Mouse (Mus musculus): ENCODE measurements around the gene Krt80. TPM values are rescaled to one million over a fixed set of nuclear protein-coding genes. Genes with fewer than 3 reads are reported as not detected.
A peak's percentile ranks its signal among the peaks of the same experiment; 100 is the strongest.

Krt80 gene
- polyA plus RNA-seq, 1 experiment, result 10.1 TPM

GRCm38 (mm10) chr15:101317814-101318500, 52.0 kb downstream of the Krt80 start:
- no peaks in the 10 kb centered on the region for H3K79me3 ChIP-seq (ENCODE audit: low read depth)
- H3K36me3 ChIP-seq (ENCODE audit: control insufficient read depth, insufficient read depth), result no peaks in the 10 kb centered on the region
- H3K4me3 ChIP-seq (ENCODE audit: insufficient read depth, poor library complexity, severe bottlenecking), result no peak overlapping the region
- H3K79me2 ChIP-seq (ENCODE audit: control insufficient read depth, insufficient read depth), result no peaks in the 10 kb centered on the region
- H3K27me3 ChIP-seq (ENCODE audit: control insufficient read depth, insufficient read depth, insufficient read length), result no peaks in the 10 kb centered on the region
- H3ac ChIP-seq (ENCODE audit: control insufficient read depth, insufficient read length, low read depth), result no peak overlapping the region
- no peak for TF ChIP-seq USF1 (IDR thresholded peaks at IDR 0.05; ENCODE audit: low read depth)
- no peak for TF ChIP-seq CEBPB (IDR thresholded peaks at IDR 0.05; ENCODE audit: low read depth)
- TF ChIP-seq FOSL1 (IDR thresholded peaks at IDR 0.05; ENCODE audit: insufficient read depth, low read length, poor library complexity, severe bottlenecking), result no peak
- TF ChIP-seq CTCF (IDR thresholded peaks at IDR 0.05; ENCODE audit: control insufficient read depth, insufficient read depth, insufficient read length), result no peak
- TF ChIP-seq MYOG (IDR thresholded peaks at IDR 0.05; ENCODE audit: control insufficient read depth, extremely low read depth, insufficient read length), result no peak
- no peak for TF ChIP-seq MAX (IDR thresholded peaks at IDR 0.05)
- no peak for TF ChIP-seq MYOD1 (IDR thresholded peaks at IDR 0.05; ENCODE audit: control insufficient read depth, insufficient read length, low read depth)

GRCm38 (mm10) chr15:101316913-101317813, 52.8 kb downstream of the Krt80 start:
- no peak overlapping the region for H3ac ChIP-seq (ENCODE audit: control insufficient read depth, insufficient read length, low read depth)
- no peak overlapping the region for H3K4me3 ChIP-seq (ENCODE audit: insufficient read depth, poor library complexity, severe bottlenecking)
- H3K36me3 ChIP-seq (ENCODE audit: control insufficient read depth, insufficient read depth), result no peaks in the 10 kb centered on the region
- H3K27me3 ChIP-seq (ENCODE audit: control insufficient read depth, insufficient read depth, insufficient read length), result no peaks in the 10 kb centered on the region
- no peaks in the 10 kb centered on the region for H3K79me2 ChIP-seq (ENCODE audit: control insufficient read depth, insufficient read depth)
- no peaks in the 10 kb centered on the region for H3K79me3 ChIP-seq (ENCODE audit: low read depth)
- no peak for TF ChIP-seq USF1 (IDR thresholded peaks at IDR 0.05; ENCODE audit: low read depth)
- TF ChIP-seq MAX (IDR thresholded peaks at IDR 0.05), result no peak
- no peak for TF ChIP-seq FOSL1 (IDR thresholded peaks at IDR 0.05; ENCODE audit: insufficient read depth, low read length, poor library complexity, severe bottlenecking)
- no peak for TF ChIP-seq CTCF (IDR thresholded peaks at IDR 0.05; ENCODE audit: control insufficient read depth, insufficient read depth, insufficient read length)
- no peak for TF ChIP-seq CEBPB (IDR thresholded peaks at IDR 0.05; ENCODE audit: low read depth)
- TF ChIP-seq MYOG (IDR thresholded peaks at IDR 0.05; ENCODE audit: control insufficient read depth, extremely low read depth, insufficient read length), result no peak
- no peak for TF ChIP-seq MYOD1 (IDR thresholded peaks at IDR 0.05; ENCODE audit: control insufficient read depth, insufficient read length, low read depth)

- H3K79me3 ChIP-seq (ENCODE audit: low read depth), result no peaks in the 10 kb centered on the region
- no peak for TF ChIP-seq USF1 (IDR thresholded peaks at IDR 0.05; ENCODE audit: low read depth)
- TF ChIP-seq FOSL1 (IDR thresholded peaks at IDR 0.05; ENCODE audit: insufficient read depth, low read length, poor library complexity, severe bottlenecking), result no peak
- no peak for TF ChIP-seq MYOD1 (IDR thresholded peaks at IDR 0.05; ENCODE audit: control insufficient read depth, insufficient read length, low read depth)
- TF ChIP-seq CTCF (IDR thresholded peaks at IDR 0.05; ENCODE audit: control insufficient read depth, insufficient read depth, insufficient read length), result no peak
- TF ChIP-seq MYOG (IDR thresholded peaks at IDR 0.05; ENCODE audit: control insufficient read depth, extremely low read depth, insufficient read length), result no peak
- no peak for TF ChIP-seq MAX (IDR thresholded peaks at IDR 0.05)
- TF ChIP-seq CEBPB (IDR thresholded peaks at IDR 0.05; ENCODE audit: low read depth), result no peak
- H3K27me3 ChIP-seq (ENCODE audit: control insufficient read depth, insufficient read depth, insufficient read length), result no peaks in the 10 kb centered on the region
- H3K4me3 ChIP-seq (ENCODE audit: insufficient read depth, poor library complexity, severe bottlenecking), result no peak overlapping the region
- H3K36me3 ChIP-seq (ENCODE audit: control insufficient read depth, insufficient read depth), result no peaks in the 10 kb centered on the region
- no peak overlapping the region for H3ac ChIP-seq (ENCODE audit: control insufficient read depth, insufficient read length, low read depth)
- no peaks in the 10 kb centered on the region for H3K79me2 ChIP-seq (ENCODE audit: control insufficient read depth, insufficient read depth)
Measured at GRCm38 (mm10) chr15:101316279-101316912, 53.6 kb downstream of the Krt80 start.

GRCm38 (mm10) chr15:101315832-101316231, 54.1 kb downstream of the Krt80 start:
- TF ChIP-seq CTCF (IDR thresholded peaks at IDR 0.05; ENCODE audit: control insufficient read depth, insufficient read depth, insufficient read length) (peak; percentile 98), USF1 (IDR thresholded peaks at IDR 0.05; ENCODE audit: low read depth) (no peak), MYOD1 (IDR thresholded peaks at IDR 0.05; ENCODE audit: control insufficient read depth, insufficient read length, low read depth) (no peak), MYOG (IDR thresholded peaks at IDR 0.05; ENCODE audit: control insufficient read depth, extremely low read depth, insufficient read length) (no peak), MAX (IDR thresholded peaks at IDR 0.05) (peak; percentile 29)

GRCm38 (mm10) chr15:101315378-101315777, 54.6 kb downstream of the Krt80 start:
- no peak overlapping the region for H3K4me3 ChIP-seq (ENCODE audit: insufficient read depth, poor library complexity, severe bottlenecking)
- no peaks in the 10 kb centered on the region for H3K79me2 ChIP-seq (ENCODE audit: control insufficient read depth, insufficient read depth)
- no peak overlapping the region for H3ac ChIP-seq (ENCODE audit: control insufficient read depth, insufficient read length, low read depth)
- no peaks in the 10 kb centered on the region for H3K36me3 ChIP-seq (ENCODE audit: control insufficient read depth, insufficient read depth)
- no peaks in the 10 kb centered on the region for H3K27me3 ChIP-seq (ENCODE audit: control insufficient read depth, insufficient read depth, insufficient read length)
- H3K79me3 ChIP-seq (ENCODE audit: low read depth), result no peaks in the 10 kb centered on the region
- TF ChIP-seq MYOD1 (IDR thresholded peaks at IDR 0.05; ENCODE audit: control insufficient read depth, insufficient read length, low read depth) (no peak), CTCF (IDR thresholded peaks at IDR 0.05; ENCODE audit: control insufficient read depth, insufficient read depth, insufficient read length) (no peak), FOSL1 (IDR thresholded peaks at IDR 0.05; ENCODE audit: insufficient read depth, low read length, poor library complexity, severe bottlenecking) (no peak), USF1 (IDR thresholded peaks at IDR 0.05; ENCODE audit: low read depth) (no peak), CEBPB (IDR thresholded peaks at IDR 0.05; ENCODE audit: low read depth) (no peak), MAX (IDR thresholded peaks at IDR 0.05) (no peak), MYOG (IDR thresholded peaks at IDR 0.05; ENCODE audit: control insufficient read depth, extremely low read depth, insufficient read length) (no peak)

More at GRCm38 (mm10) chr15:101315832-101316231, 54.1 kb downstream of the Krt80 start:
- Histone ChIP-seq H3K27me3 (ENCODE audit: control insufficient read depth, insufficient read depth, insufficient read length) (no peaks in the 10 kb centered on the region), H3K36me3 (ENCODE audit: control insufficient read depth, insufficient read depth) (no peaks in the 10 kb centered on the region), H3K79me2 (ENCODE audit: control insufficient read depth, insufficient read depth) (no peaks in the 10 kb centered on the region), H3K4me3 (ENCODE audit: insufficient read depth, poor library complexity, severe bottlenecking) (no peak overlapping the region), H3K79me3 (ENCODE audit: low read depth) (no peaks in the 10 kb centered on the region), H3ac (ENCODE audit: control insufficient read depth, insufficient read length, low read depth) (peak overlapping the region; percentile 20)

All from C2C12 (cell line).